Mouse (Mus musculus) kidney, postnatal 0 days (tissue): ENCODE results near the gene B4galt1. TPM values are rescaled to one million over a fixed set of nuclear protein-coding genes. Genes with fewer than 3 reads are reported as not detected.

Experiments used
- ATAC-seq: fragments of 200-750 bp; cut with Nextera tagmentation; replicated peaks from 2 replicates; pipeline ENCODE4 v1.8.0; 2017; ENCODE audit warnings: low read depth, moderate number of reproducible peaks, moderate TSS enrichment, moderate library complexity; ENCODE audit not compliant: low FRiP score
- DNase-seq: peaks from one replicate; pipeline ENCODE4 v3.0.0-alpha.2; 2016; ENCODE audit warnings: low spot score
- H3K27ac ChIP-seq: fragments of 300-500 bp; sonication (generic); 2 replicates; pipeline ENCODE4 v1.5.1; 2014; ENCODE audit warnings: mild to moderate bottlenecking
- H3K27me3 ChIP-seq: fragments of 300-500 bp; sonication (generic); 2 replicates; pipeline ENCODE4 v1.6.1; 2014; ENCODE audit warnings: low read length, mixed read lengths; ENCODE audit not compliant: insufficient read depth
- H3K36me3 ChIP-seq: fragments of 300-500 bp; sonication (generic); 2 replicates; pipeline ENCODE4 v1.6.1; 2014; ENCODE audit warnings: low read length, mixed read lengths; ENCODE audit not compliant: insufficient read depth
- H3K4me1 ChIP-seq: fragments of 300-500 bp; sonication (generic); replicated peaks from 2 replicates; pipeline ENCODE4 v1.6.1; 2014; ENCODE audit warnings: antibody characterized with exemption, low read length, mixed read lengths; ENCODE audit not compliant: insufficient read depth
- H3K4me2 ChIP-seq: fragments of 300-500 bp; sonication (generic); 2 replicates; pipeline ENCODE4 v1.6.1; 2014; ENCODE audit warnings: mild to moderate bottlenecking, low read length, moderate library complexity, mixed read lengths
- H3K4me3 ChIP-seq: fragments of 300-500 bp; sonication (generic); replicated peaks from 2 replicates; pipeline ENCODE4 v1.5.1; 2014; ENCODE audit warnings: low read depth, low read length
- H3K9ac ChIP-seq: fragments of 300-500 bp; sonication (generic); 2 replicates; pipeline ENCODE4 v1.6.1; 2014; ENCODE audit warnings: low read depth, low read length
- H3K9me3 ChIP-seq: fragments of 300-500 bp; sonication (generic); replicated peaks from 2 replicates; pipeline ENCODE4 v1.6.1; 2016; ENCODE audit warnings: low read length, inconsistent platforms, mixed read lengths
- CTCF ChIP-seq: IDR thresholded peaks from 2 replicates; pipeline ENCODE4 v1.5.1; 2016; ENCODE audit warnings: antibody characterized with exemption, low read depth, mild to moderate bottlenecking, moderate library complexity
- WGBS: fragments of 180-500 bp; shearing (Covaris S2); extraction: QIAGEN DNeasy Blood & Tissue Kit; methylation state at CpG from one replicate; pipeline ENCODE4 v1.1.7; 2014; 5-methylcytosine and 5-hydroxymethylcytosine counted together
- polyA plus RNA-seq: library from polyadenylated mRNA; unstranded; fragments of >200 nt; fragmentation: Nextera tagmentation; extraction: Ambion mirVana; gene quantifications from 2 replicates; pipeline ENCODE4 v1.2.1, GENCODE M21; 2015

Gene B4galt1
- 35.9 and 38.9 TPM in 2 replicates for polyA plus RNA-seq

DNA sequence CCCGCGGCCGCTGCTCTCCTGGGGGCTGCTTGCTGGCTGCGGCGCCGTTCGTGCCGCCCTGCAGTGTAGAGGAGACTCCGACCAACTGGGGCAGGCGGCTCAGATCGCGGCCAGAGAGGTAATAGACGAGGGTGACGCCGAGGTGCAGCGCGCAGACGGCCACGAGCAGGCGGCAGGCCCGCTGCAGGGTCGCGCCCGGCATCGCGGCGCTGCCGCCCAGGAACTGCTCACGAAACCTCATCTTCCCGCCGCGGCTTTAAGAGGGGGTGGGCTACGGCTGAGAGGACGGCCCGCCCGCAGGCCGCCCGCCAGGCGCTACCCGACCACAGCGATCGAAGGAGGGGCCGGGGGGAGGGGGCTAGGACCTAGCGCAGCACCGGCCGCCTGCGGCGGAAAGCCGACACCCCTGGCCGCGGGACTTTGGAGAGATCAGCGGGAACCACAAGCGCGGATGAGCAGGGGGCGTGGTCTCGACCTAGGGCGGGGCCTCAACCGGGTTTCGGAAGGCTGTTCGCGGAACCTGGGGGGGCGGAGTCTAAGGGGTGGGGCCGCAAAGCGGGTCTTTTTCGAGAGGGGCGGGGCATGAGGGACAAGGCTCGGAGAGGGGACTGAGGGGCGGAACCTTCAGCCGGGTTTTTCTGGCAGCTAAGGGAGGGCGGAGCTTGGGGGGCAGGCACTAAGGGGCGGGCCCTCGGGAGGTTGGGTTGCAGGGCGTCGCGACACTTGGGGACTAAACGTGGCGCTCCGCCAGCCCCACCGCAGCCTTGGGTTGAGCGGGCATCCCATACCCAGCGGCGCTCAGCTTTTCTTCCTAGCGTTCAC is at the start of gene B4galt1:
Gene B4galt1, minus strand, starts transcription at position 441 of the 822 bp plus-strand sequence.
- DNase-seq: peak; percentile 99
- 0 out of 2 replicates have a peak, but pooled peaks have one; percentile 1 for TF ChIP-seq CTCF

DNA sequence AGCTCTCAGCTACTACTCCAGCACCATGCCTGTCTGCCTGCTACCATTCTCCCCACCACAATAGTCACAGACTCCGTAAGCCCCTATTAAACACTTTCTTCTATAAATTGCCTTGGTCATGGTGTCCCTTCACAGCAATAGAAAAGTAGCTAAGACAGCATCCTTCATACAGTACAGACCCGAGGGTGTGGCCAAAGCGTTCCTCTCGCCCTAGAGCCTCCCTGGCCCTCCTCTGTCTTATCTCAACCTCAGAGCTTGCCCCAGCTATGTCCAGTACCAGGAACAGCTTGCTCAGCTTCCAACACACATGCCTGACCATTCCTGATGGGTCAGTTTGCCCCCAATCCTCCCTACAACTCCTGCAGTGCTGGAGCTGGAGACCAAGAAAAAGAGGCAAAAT is 46.8 kb upstream of the B4galt1 start:
- DNase-seq (no peak), ATAC-seq (no peak)
- Histone ChIP-seq H3K4me2 (no peak overlapping the region), H3K9ac (no peak overlapping the region), H3K9me3 (no peaks in the 10 kb centered on the region), H3K27ac (no peak overlapping the region), H3K36me3 (no peaks in the 10 kb centered on the region), H3K4me1 (no peaks in the 10 kb centered on the region), H3K4me3 (no peak overlapping the region), H3K27me3 (no peaks in the 10 kb centered on the region)
- WGBS: 98% methylated on average over 4 of the region's 4 CpGs
- TF ChIP-seq CTCF: no peak

More for the DNA sequence above, at the start of gene B4galt1:
- peaks cover 4% of the 10 kb centered on the region; the same call in 1 of the 2 replicates for H3K36me3 ChIP-seq
- peak within 1 kb of the TSS; percentile 86 for H3K9ac ChIP-seq
- peak within 1 kb of the TSS; percentile 94 for H3K27ac ChIP-seq
- ATAC-seq: peak; percentile 94
- H3K9me3 ChIP-seq: no peaks in the 10 kb centered on the region
- no peaks in the 10 kb centered on the region for H3K27me3 ChIP-seq
- H3K4me1 ChIP-seq: peaks cover 18% of the 10 kb centered on the region; the same call in 1 of the 2 replicates
- H3K4me3 ChIP-seq: peak within 1 kb of the TSS; percentile 69
- peak within 1 kb of the TSS; percentile 91 for H3K4me2 ChIP-seq
- under 1% methylated on average over 83 of the region's 83 CpGs for WGBS

DNA sequence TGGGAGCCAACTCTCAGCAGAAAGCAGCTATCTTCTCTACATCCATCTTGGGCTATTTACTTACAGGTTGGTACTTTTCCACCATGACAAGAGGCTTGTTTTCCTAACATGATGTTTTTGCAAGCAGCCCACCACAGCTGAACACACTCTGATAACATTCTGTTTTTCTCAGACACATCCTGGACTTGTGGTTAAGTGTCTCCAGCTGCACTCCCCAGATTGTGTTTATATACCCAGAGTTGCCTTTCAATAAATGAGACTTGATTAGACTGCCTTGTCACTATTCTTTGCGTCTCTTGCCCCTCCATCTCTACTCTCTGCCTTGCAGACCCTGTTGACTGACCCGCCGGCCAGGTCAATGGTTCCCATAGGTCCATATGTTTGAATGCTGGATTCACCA is 46.3 kb upstream of the B4galt1 start:
- ATAC-seq (no peak), DNase-seq (no peak)
- 90% methylated on average over 3 of the region's 3 CpGs for WGBS
- TF ChIP-seq CTCF: no peak
- Histone ChIP-seq H3K9ac (no peak overlapping the region), H3K36me3 (no peaks in the 10 kb centered on the region), H3K4me2 (no peak overlapping the region), H3K27me3 (no peaks in the 10 kb centered on the region), H3K27ac (no peak overlapping the region), H3K4me1 (no peaks in the 10 kb centered on the region), H3K9me3 (no peaks in the 10 kb centered on the region), H3K4me3 (no peak overlapping the region)

DNA sequence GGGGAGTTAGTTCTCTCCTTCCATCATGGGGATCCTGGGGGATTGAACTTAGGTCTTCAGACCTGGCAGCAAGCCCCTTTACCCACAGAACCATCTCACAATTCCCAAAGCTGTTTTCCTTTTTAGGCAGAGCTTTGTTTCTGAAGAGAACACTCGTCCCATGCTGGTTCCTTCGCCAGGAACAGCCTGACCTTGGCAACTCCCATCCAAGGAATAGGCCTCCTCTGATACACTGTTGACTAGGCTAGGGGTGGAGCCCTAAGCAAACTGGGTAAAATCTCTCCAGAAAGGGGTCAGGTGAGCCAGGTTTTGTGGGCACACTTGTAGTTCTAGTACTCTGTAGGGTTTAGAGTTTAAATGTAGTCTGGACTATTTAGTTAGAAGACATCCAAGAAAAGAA is 45.5 kb upstream of the B4galt1 start:
- 73% methylated on average over 2 of the region's 2 CpGs for WGBS
- no peaks in the 10 kb centered on the region for H3K27me3 ChIP-seq
- ATAC-seq: no peak

DNA sequence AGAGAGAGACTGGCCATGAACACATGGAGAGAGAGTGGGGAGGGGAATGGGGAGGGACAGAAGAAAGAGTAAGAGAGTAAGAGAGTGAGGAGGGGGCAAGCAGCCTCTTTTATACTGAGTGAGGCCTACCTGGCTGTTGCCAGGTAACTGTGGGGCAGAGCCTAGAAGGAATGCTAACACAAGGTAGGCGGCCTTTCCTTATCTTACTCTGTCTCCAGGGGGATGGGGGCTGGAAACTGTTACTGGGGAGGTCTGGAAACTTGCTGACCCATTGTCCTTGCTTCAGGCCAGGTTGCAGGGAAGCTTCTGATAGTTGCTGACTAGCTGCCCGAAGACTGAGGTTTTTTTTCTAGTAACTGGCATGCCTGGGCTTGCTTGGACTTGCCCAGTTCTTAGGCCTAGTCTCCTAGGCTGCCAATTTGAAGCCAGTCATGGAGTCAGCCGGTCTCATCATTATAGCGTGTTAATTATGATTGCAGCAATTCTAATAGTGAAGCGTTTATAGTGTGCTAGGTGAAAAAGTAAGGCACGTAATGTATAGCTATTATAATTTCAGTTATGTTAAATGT is 44.8 kb upstream of the B4galt1 start:
- DNase-seq (no peak), ATAC-seq (no peak)
- no peak for TF ChIP-seq CTCF
- WGBS: 86% methylated on average over 6 of the region's 6 CpGs
- Histone ChIP-seq H3K9ac (no peak overlapping the region), H3K27me3 (no peaks in the 10 kb centered on the region), H3K4me3 (no peak overlapping the region), H3K4me2 (no peak overlapping the region), H3K27ac (no peak overlapping the region), H3K9me3 (no peaks in the 10 kb centered on the region), H3K36me3 (no peaks in the 10 kb centered on the region), H3K4me1 (no peaks in the 10 kb centered on the region)

More for the DNA sequence above, 45.5 kb upstream of the B4galt1 start:
- no peak for TF ChIP-seq CTCF
- Histone ChIP-seq H3K4me3 (no peak overlapping the region), H3K4me2 (no peak overlapping the region), H3K36me3 (no peaks in the 10 kb centered on the region), H3K9me3 (no peaks in the 10 kb centered on the region), H3K4me1 (no peaks in the 10 kb centered on the region), H3K9ac (no peak overlapping the region), H3K27ac (no peak overlapping the region)
- no peak for DNase-seq

DNA sequence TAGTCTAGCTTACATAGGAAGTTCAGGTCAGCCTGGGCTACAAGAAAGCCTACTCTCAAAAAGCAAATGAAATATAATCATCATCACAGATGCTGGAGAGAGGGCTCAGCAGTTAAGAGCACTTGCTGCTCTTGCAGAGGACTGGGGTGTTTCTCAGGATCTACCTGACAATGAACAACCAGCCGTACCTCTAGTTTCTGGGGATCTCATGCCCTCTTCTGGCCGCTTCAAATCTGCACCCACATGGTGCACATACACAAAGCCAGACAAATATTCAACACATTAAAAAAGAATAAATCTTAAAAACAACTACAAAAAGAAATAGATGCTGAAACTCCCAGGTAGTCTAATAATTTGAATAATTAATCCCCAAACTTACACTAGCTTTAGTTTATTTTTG is 41.8 kb upstream of the B4galt1 start:
- H3K4me3 ChIP-seq: no peak overlapping the region
- no peak overlapping the region for H3K4me2 ChIP-seq
- no peak overlapping the region for H3K27ac ChIP-seq
- H3K9ac ChIP-seq: no peak overlapping the region
- no peak for DNase-seq
- no peaks in the 10 kb centered on the region for H3K27me3 ChIP-seq
- ATAC-seq: no peak
- 95% methylated on average over 2 of the region's 2 CpGs for WGBS
- H3K36me3 ChIP-seq: no peaks in the 10 kb centered on the region
- no peaks in the 10 kb centered on the region for H3K4me1 ChIP-seq
- TF ChIP-seq CTCF: 0 out of 2 replicates have a peak, but pooled peaks have one; percentile 15
- H3K9me3 ChIP-seq: no peaks in the 10 kb centered on the region
